Mouse (Mus musculus) gastrocnemius, adult 8-10 months (tissue): ENCODE results near the gene Olfr106-ps. TPM values are rescaled to one million over a fixed set of nuclear protein-coding genes. Genes with fewer than 3 reads are reported as not detected.

Source experiments
- DNase-seq, 2 experiments: peaks; one replicate each; pipeline ENCODE4 v3.0.0; 2022; ENCODE audit warnings: low spot score in 2 of 2
- total RNA-seq, 4 experiments: library from RNA; stranded (reverse); gene quantifications; 2 replicates each; pipeline ENCODE4 v1.2.4; 2022

Olfr106-ps gene
- not detected for total RNA-seq

DNA sequence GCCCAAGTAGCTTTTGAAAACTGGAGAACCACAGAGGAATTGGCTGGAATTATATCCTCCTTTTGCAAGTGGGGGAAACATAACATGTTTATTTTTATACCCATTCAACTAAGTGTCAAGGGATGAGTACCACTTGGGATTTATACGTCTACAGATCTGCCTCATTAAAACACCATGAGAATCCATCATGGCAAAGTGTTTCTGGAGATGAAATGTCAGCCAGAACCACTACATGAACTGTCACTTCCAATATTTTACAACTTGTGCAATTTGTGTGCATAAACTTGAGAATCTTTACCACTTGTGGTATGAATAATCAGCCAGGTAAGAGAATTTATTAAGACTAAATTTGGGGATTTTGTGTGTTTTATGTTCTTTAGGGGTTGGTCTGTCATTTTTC lies at the start of gene Olfr106-ps:
Gene Olfr106-ps (plus strand): TSS at position 301 of the 400 bp plus-strand sequence.
- no peak for DNase-seq

DNA sequence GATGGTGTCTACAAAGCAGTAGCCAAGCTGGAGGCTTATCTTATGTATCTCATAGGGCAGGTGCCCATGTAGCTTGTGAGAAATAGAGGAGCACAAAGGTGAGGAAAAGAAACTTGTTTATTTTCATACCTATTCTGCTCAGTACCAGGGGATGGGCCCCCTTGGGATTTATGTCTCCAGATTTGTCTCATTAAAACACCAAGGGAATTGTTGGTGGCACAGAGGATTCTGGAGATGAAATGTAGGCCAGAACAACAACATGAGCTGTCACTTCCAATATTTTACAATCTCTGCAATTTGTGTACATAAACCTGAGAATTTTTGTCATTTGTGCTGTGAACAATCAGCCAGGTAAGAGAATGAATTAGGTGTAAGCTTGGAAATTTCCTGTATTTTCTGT lies 30.9 kb upstream of the Olfr106-ps start, which contains the start of gene Olfr104-ps:
Gene Olfr104-ps (plus strand): TSS at position 301 of the 400 bp plus-strand sequence.
- DNase-seq: no peak

DNA sequence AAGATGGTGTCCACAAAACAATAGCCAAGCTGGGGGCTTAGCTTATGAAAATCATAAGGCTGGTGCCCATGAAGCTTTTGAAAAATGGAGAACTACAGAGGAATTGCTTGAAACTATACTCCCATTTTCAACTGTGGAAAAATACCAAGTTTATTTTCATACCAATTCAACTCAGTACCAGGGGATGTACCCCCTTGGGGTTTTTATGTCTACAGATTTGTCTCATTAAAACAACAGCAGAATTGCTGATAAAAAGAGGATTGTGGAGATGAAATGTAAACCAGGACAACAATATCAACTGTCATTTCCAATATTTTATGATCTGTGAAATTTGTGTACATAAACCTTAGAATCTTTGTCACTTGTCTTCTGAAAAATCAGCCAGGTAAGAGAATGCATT lies 11.5 kb upstream of the Olfr106-ps start, which contains the start of gene Olfr105-ps:
Gene Olfr105-ps (plus strand): TSS at position 301 of the 400 bp plus-strand sequence.
- DNase-seq: no peak

DNA sequence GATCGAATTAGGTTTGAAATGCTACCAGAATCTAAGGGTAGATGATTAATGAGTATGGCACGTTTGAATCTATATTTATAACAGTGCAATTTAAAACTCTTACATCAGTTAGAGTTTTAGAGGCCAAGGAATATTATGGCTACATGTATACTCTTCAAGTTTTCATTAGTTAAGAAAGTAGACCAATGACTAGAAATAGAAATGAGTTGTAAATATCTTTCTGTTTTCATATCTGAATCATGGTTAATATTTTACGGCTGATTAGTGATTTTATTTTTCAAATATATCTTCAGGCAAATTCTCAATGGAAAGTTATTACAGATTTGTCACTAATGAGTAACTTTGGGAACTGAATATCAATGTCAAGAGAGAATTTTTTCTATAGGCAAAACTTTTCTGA lies 8.7 kb downstream of the Olfr106-ps start, which contains the start of gene Olfr107:
Gene Olfr107 (plus strand): TSS at position 301 of the 400 bp plus-strand sequence.
- DNase-seq: no peak

GRCm38 (mm10) chr17:37413380-37413779 lies 23.2 kb downstream of the Olfr106-ps start:
- DNase-seq: no peak

GRCm38 (mm10) chr17:37445180-37445579 lies 55.0 kb downstream of the Olfr106-ps start, which contains the start of gene Olfr108:
Gene Olfr108 (plus strand): TSS chr17:37445480.
- no peak for DNase-seq

Other genes starting within 250 kb of the Olfr106-ps start
- gene Olfr93, start 228.9 kb upstream of the Olfr106-ps start, total RNA-seq: not detected
- not detected for gene Ubd, start 196.5 kb upstream of the Olfr106-ps start, total RNA-seq
- not detected for gene Olfr94, start 189.4 kb upstream of the Olfr106-ps start, total RNA-seq
- gene Olfr95, start 177.3 kb upstream of the Olfr106-ps start, total RNA-seq: not detected
- not detected for gene Olfr96, start 170.2 kb upstream of the Olfr106-ps start, total RNA-seq
- gene Olfr97, start 153.1 kb upstream of the Olfr106-ps start, total RNA-seq: not detected
- gene Olfr98, start 126.6 kb upstream of the Olfr106-ps start, total RNA-seq: not detected
- 1 to 10 TPM in 2 of 4 experiments, under 1 TPM in 2; 0.36 to 1.6 (median 0.90) TPM for gene H2-M3, start 120.2 kb upstream of the Olfr106-ps start, total RNA-seq
- not detected for gene Olfr99, start 106.9 kb upstream of the Olfr106-ps start, total RNA-seq
- gene Olfr101, start 86.1 kb upstream of the Olfr106-ps start, total RNA-seq: not detected
- not detected for gene Olfr102, start 73.3 kb upstream of the Olfr106-ps start, total RNA-seq
- not detected for gene Olfr103, start 50.7 kb upstream of the Olfr106-ps start, total RNA-seq
- not detected for gene Olfr104-ps, start 30.8 kb upstream of the Olfr106-ps start, total RNA-seq
- gene Olfr105-ps, start 11.4 kb upstream of the Olfr106-ps start, total RNA-seq: not detected
- not detected for gene Olfr107, start 8.8 kb downstream of the Olfr106-ps start, total RNA-seq
- gene Olfr108, start 55.1 kb downstream of the Olfr106-ps start, total RNA-seq: not detected
- gene Olfr109, start 68.5 kb downstream of the Olfr106-ps start, total RNA-seq: not detected
- gene H2-M2, start 93.2 kb downstream of the Olfr106-ps start, total RNA-seq: not detected
- not detected for gene Olfr110, start 102.1 kb downstream of the Olfr106-ps start, total RNA-seq
- not detected for gene Olfr111, start 117.6 kb downstream of the Olfr106-ps start, total RNA-seq
- gene Olfr112, start 179.1 kb downstream of the Olfr106-ps start, total RNA-seq: not detected
- gene Olfr113, start 187.3 kb downstream of the Olfr106-ps start, total RNA-seq: not detected
- gene Olfr114, start 202.3 kb downstream of the Olfr106-ps start, total RNA-seq: not detected
- under 1 TPM in 1 of 4 experiments, not detected in 3; 0.17 TPM for gene Olfr115, start 236.7 kb downstream of the Olfr106-ps start, total RNA-seq
- not detected for gene Olfr116, start 236.8 kb downstream of the Olfr106-ps start, total RNA-seq